Mouse (Mus musculus): Measurements from ENCODE around the gene Gm21488. TPM values are rescaled to one million over a fixed set of nuclear protein-coding genes. Genes with fewer than 3 reads are reported as not detected.

Gm21488 gene
- total RNA-seq (2023) = not detected

GRCm38 (mm10) chrY:27521820-27522219 is at the start of gene Gm21488:
TSS of gene Gm21488 (minus strand) at chrY:27521920.

All from neutrophil, adult 83 days (primary cell).